Mouse (Mus musculus) stomach, embryonic 14.5 days (tissue): ENCODE results near the gene Hoxa6. TPM values are rescaled to one million over a fixed set of nuclear protein-coding genes. Genes with fewer than 3 reads are reported as not detected.

Source experiments
- ATAC-seq: fragments of 200-750 bp; cut with Nextera tagmentation; 2 replicates; pipeline ENCODE4 v1.8.0; 2017; ENCODE audit warnings: low read depth, moderate TSS enrichment; ENCODE audit not compliant: insufficient number of reproducible peaks, insufficient read depth, low FRiP score
- H3K27ac ChIP-seq: fragments of 300-500 bp; sonication (generic); 2 replicates; pipeline ENCODE4 v1.5.1; 2014; ENCODE audit warnings: mild to moderate bottlenecking, low read length, moderate library complexity, mixed read lengths
- H3K27me3 ChIP-seq: fragments of 300-500 bp; sonication (generic); 2 replicates; pipeline ENCODE4 v1.6.1; 2014; ENCODE audit warnings: low read length, control low read depth, mixed read lengths; ENCODE audit not compliant: control insufficient read depth, insufficient read depth
- H3K36me3 ChIP-seq: fragments of 300-500 bp; sonication (generic); 2 replicates; pipeline ENCODE4 v1.6.1; 2014; ENCODE audit warnings: mild to moderate bottlenecking, control low read depth, low read length, moderate library complexity, mixed read lengths; ENCODE audit not compliant: control insufficient read depth, insufficient read depth
- H3K4me1 ChIP-seq: fragments of 300-500 bp; sonication (generic); 2 replicates; pipeline ENCODE4 v1.6.1; 2014; ENCODE audit warnings: low read length, control low read depth, mixed read lengths; ENCODE audit not compliant: control insufficient read depth, insufficient read depth
- H3K4me2 ChIP-seq: fragments of 300-500 bp; sonication (generic); replicated peaks from 2 replicates; pipeline ENCODE4 v1.6.1; 2014; ENCODE audit warnings: low read depth, low read length, control low read depth
- H3K4me3 ChIP-seq: fragments of 300-500 bp; sonication (generic); 2 replicates; pipeline ENCODE4 v1.5.1; 2014; ENCODE audit warnings: low read depth, low read length, control low read depth
- H3K9ac ChIP-seq: fragments of 300-500 bp; sonication (generic); replicated peaks from 2 replicates; pipeline ENCODE4 v1.6.1; 2014; ENCODE audit warnings: low read depth, mild to moderate bottlenecking, control low read depth, low read length, moderate library complexity, mixed read lengths
- H3K9me3 ChIP-seq: fragments of 300-500 bp; sonication (generic); 2 replicates; pipeline ENCODE4 v1.6.1; 2016; ENCODE audit warnings: low read depth, low read length, control low read depth; ENCODE audit not compliant: control insufficient read depth
- WGBS: fragments of 180-500 bp; shearing (Covaris S2); extraction: QIAGEN DNeasy Blood & Tissue Kit; methylation state at CpG from one replicate; pipeline ENCODE4 v1.1.7; 2014; 5-methylcytosine and 5-hydroxymethylcytosine counted together
- polyA plus RNA-seq: library from polyadenylated mRNA; unstranded; fragments of >200 nt; fragmentation: Nextera tagmentation; extraction: Ambion mirVana; gene quantifications from 2 replicates; pipeline ENCODE4 v1.2.1, GENCODE M21; 2014

Hoxa6 gene
- polyA plus RNA-seq, 1 experiment from 2014 or later: 3.4 TPM

GRCm38 (mm10) chr6:52165441-52166370 lies 42.8 kb downstream of the Hoxa6 start:
- Histone ChIP-seq H3K9ac (peak overlapping the region; percentile 78), H3K4me2 (peak overlapping the region; percentile 61), H3K27me3 (no peaks in the 10 kb centered on the region), H3K4me1 (peaks cover 26% of the 10 kb centered on the region), H3K36me3 (peaks cover 11% of the 10 kb centered on the region), H3K9me3 (no peaks in the 10 kb centered on the region), H3K27ac (peak overlapping the region; percentile 98), H3K4me3 (peak overlapping the region; percentile 78)
- 2% methylated on average over 28 of the region's 28 CpGs for WGBS
- ATAC-seq: no peak

- H3K9me3 ChIP-seq: no peaks in the 10 kb centered on the region
- peaks cover 2% of the 10 kb centered on the region; the same call in 1 of the 2 replicates for H3K36me3 ChIP-seq
- H3K4me1 ChIP-seq: peaks cover 18% of the 10 kb centered on the region
- ATAC-seq: no peak
- H3K4me2 ChIP-seq: peak within 1 kb of the TSS; percentile 61
- H3K27ac ChIP-seq: peak within 1 kb of the TSS; percentile 98
- WGBS: under 1% methylated on average over 25 of the region's 25 CpGs
- no peaks in the 10 kb centered on the region for H3K27me3 ChIP-seq
- peak within 1 kb of the TSS; percentile 78 for H3K9ac ChIP-seq
- peak within 1 kb of the TSS; percentile 78 for H3K4me3 ChIP-seq
These were observed 43.7 kb downstream of the Hoxa6 start, which contains the start of gene Hoxa2 for GRCm38 (mm10) chr6:52164626-52165440. Gene Hoxa2, minus strand, starts transcription at chr6:52164831.

- Histone ChIP-seq H3K27ac (peak overlapping the region; percentile 98), H3K4me1 (peaks cover 13% of the 10 kb centered on the region), H3K9me3 (no peaks in the 10 kb centered on the region), H3K27me3 (no peaks in the 10 kb centered on the region), H3K4me2 (peak overlapping the region; percentile 61), H3K36me3 (no peaks in the 10 kb centered on the region), H3K9ac (peak overlapping the region; percentile 78), H3K4me3 (peak overlapping the region; percentile 78)
- WGBS: under 1% methylated on average over 37 of the region's 39 CpGs
- ATAC-seq: no peak
These were observed 44.4 kb downstream of the Hoxa6 start for GRCm38 (mm10) chr6:52164051-52164625.

- Histone ChIP-seq H3K27ac (peak overlapping the region; percentile 98), H3K27me3 (no peaks in the 10 kb centered on the region), H3K9ac (peak overlapping the region; percentile 78), H3K4me2 (peak overlapping the region; percentile 61), H3K4me3 (peak overlapping the region; percentile 78), H3K9me3 (no peaks in the 10 kb centered on the region), H3K4me1 (peaks cover 13% of the 10 kb centered on the region), H3K36me3 (no peaks in the 10 kb centered on the region)
- ATAC-seq: 0 out of 2 replicates have a peak, but pooled peaks have one; percentile 10
- 5% methylated on average over 17 of the region's 17 CpGs for WGBS
These were observed 45.0 kb downstream of the Hoxa6 start for GRCm38 (mm10) chr6:52163366-52164031.

- Histone ChIP-seq H3K36me3 (no peaks in the 10 kb centered on the region), H3K9ac (peak overlapping the region; percentile 78), H3K27me3 (no peaks in the 10 kb centered on the region), H3K9me3 (no peaks in the 10 kb centered on the region), H3K4me3 (peak overlapping the region; percentile 78), H3K4me1 (peaks cover 11% of the 10 kb centered on the region), H3K27ac (peak overlapping the region; percentile 98), H3K4me2 (peak overlapping the region; percentile 61)
- ATAC-seq: no peak
- WGBS: 12% methylated on average over 14 of the region's 14 CpGs
These were observed 45.7 kb downstream of the Hoxa6 start for GRCm38 (mm10) chr6:52162611-52163365.

GRCm38 (mm10) chr6:52162093-52162380 lies 46.5 kb downstream of the Hoxa6 start:
- peaks cover 15% of the 10 kb centered on the region for H3K4me1 ChIP-seq
- peak overlapping the region; percentile 78; the same call in 1 of the 2 replicates for H3K9ac ChIP-seq
- H3K4me3 ChIP-seq: peak overlapping the region; percentile 78; the same call in 1 of the 2 replicates
- no peaks in the 10 kb centered on the region for H3K36me3 ChIP-seq
- no peak for ATAC-seq
- no peaks in the 10 kb centered on the region for H3K9me3 ChIP-seq
- 14% methylated on average over 1 of the region's 1 CpGs for WGBS
- peak overlapping the region; percentile 61 for H3K4me2 ChIP-seq
- peak overlapping the region; percentile 29; the same call in 1 of the 2 replicates for H3K27ac ChIP-seq
- no peaks in the 10 kb centered on the region for H3K27me3 ChIP-seq

GRCm38 (mm10) chr6:52161336-52162092 lies 47.0 kb downstream of the Hoxa6 start:
- Histone ChIP-seq H3K27ac (peak overlapping the region; percentile 93), H3K9ac (peak overlapping the region; percentile 78; the same call in 1 of the 2 replicates), H3K27me3 (0 out of 2 replicates have a peak, but pooled peaks cover 3% of the 10 kb centered on the region), H3K9me3 (no peaks in the 10 kb centered on the region), H3K36me3 (no peaks in the 10 kb centered on the region), H3K4me2 (peak overlapping the region; percentile 61), H3K4me1 (peaks cover 12% of the 10 kb centered on the region), H3K4me3 (peak overlapping the region; percentile 78)
- WGBS: 6% methylated on average over 8 of the region's 8 CpGs
- no peak for ATAC-seq
